Mouse (Mus musculus) left cerebral cortex, adult 2 months (tissue): Measurements from ENCODE around the gene Srebf1. TPM values are rescaled to one million over a fixed set of nuclear protein-coding genes. Genes with fewer than 3 reads are reported as not detected.

Experiments used
- DNase-seq, 2 experiments: peaks; one replicate each; pipeline ENCODE4 v3.0.0; 2021 to 2022; ENCODE audit warnings: low spot score in 2 of 2, mixed read lengths in 1 of 2; ENCODE audit errors: extremely low spot score in 1 of 2
- H3K27ac ChIP-seq: fragments of 200-600 bp; 2 replicates; pipeline ENCODE4 v1.8.1; 2022
- H3K4me3 ChIP-seq: fragments of 200-600 bp; 2 replicates; pipeline ENCODE4 v1.8.1; 2022
- CTCF ChIP-seq: fragments of 200-600 bp; IDR thresholded peaks from 2 replicates; pipeline ENCODE4 v1.8.1; 2022; ENCODE audit warnings: antibody characterized with exemption, mild to moderate bottlenecking, moderate library complexity
- intact Hi-C: fragments of 180-260 bp; cut with DNase I; formaldehyde crosslinking; loops from one replicate; pipeline ENCODE4 v1.15.1; 2025
- total RNA-seq, 2 experiments: library from RNA; stranded (reverse); gene quantifications; 2 replicates each; pipeline ENCODE4 v1.2.3; 2021

The Srebf1 gene
- total RNA-seq, 2 experiments from 2014 or later = 50.1 to 66.1 TPM

DNA sequence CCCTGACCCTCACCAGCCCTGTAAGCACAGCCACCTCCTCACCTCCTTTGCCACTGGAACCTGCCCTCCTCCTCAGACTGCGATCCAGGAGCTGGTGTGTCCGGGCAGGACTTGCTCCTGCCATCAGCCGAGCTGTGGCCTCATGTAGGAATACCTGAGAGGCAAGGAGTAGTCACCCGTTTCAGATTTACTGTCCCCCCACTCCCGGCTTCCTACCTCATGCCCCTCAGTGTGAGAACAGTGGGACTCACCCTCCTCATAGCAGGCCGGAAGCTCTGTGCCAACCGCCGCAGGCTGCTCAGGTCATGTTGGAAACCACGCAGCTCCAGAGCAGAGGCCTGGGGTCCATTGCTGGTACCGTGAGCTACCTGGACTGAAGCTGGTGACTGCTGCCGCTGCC is 22.0 kb downstream of the Srebf1 start:
- intact Hi-C loops = loop anchor here (2.0 kb wide), 1 partner anchor 212 kb away; no protein-coding TSS in a partner anchor
- no peak overlapping the region for H3K4me3 ChIP-seq
- TF ChIP-seq CTCF = no peak
- H3K27ac ChIP-seq = no peak overlapping the region
- DNase-seq = no peak

DNA sequence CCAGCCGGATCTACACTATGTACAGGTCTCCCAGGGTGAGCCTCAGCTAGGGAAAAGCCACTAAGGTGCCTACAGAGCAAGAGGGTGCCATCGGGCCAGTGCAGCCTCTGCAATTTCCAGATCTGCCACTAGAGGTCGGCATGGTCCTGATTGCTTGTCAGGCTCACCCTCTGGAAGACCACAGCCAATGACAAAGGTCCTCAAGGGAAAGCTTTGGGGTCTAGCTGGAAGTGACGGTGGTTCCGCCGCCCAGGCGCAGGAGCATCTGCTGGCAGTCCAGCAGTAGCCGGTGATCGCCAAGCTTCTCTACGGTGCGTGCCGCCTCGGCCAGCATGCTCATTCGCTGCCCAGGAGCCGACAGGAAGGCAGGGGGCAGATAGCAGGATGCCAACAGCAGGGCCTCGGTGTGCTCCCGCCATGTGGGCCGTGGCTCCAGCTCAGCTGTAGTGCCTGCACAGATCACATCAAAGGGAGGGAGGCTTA is 22.6 kb downstream of the Srebf1 start:
- peak; percentile 90 to 96 for DNase-seq
- Histone ChIP-seq H3K4me3 (no peak overlapping the region), H3K27ac (peak overlapping the region; percentile 45; the same call in 1 of the 2 replicates)
- TF ChIP-seq CTCF = peak; percentile 100
- intact Hi-C loops = loop anchor here (2.0 to 5.0 kb wide), 3 partner anchors 93 to 317 kb away; no protein-coding TSS in a partner anchor

DNA sequence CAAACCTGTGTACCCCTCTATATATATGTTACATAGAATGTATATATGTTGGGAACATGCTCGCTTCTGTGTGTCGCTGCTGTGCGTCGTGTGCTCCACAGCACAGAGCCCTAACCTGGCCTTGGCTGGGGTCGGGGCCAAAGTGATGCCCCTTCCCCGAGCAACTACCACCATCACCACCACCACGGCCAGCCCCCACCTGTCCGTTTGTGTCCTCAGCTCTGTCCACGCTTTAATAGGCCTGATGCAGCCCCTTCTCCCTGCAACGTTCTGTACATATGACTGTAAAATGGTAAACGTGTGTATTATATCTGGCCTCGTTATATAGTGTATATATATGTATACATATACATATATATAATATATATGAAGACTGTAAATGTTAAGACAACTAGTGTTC is 23.7 kb downstream of the Srebf1 start:
- Histone ChIP-seq H3K27ac (no peak overlapping the region), H3K4me3 (no peak overlapping the region)
- DNase-seq = no peak
- intact Hi-C loops = loop anchor here (2.0 to 5.0 kb wide), 2 partner anchors 94 to 316 kb away; no protein-coding TSS in a partner anchor
- TF ChIP-seq CTCF = no peak

DNA sequence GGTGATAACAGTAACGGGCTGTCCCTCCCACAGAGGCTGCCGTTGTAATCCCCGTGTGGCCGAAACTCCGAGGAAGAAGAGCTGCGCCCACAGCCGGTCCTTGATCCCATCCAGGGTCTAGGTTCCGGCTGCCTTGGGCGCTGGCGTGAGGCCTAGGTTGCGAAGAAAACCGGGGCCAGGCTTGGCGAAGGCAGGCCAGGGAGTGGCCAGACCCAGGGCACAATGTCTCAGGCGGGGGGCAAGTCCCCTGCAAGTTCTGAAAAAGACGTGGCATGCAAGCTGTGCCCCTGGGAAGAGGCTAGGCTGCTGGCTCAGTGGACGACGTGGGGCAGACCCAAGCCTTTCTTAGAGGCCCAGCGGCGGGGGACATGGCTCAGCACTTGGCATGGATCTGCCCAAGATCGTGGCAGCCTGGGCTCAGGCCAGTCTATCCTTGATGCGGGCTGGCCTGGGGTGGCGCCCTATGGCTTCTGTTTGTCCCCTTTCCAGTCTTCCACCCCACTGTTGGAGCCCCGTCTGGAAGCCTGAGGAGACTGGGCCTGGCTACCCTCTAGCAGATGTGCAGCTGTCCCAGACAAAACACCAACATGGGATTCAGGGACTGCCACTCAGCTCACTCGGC is 24.3 kb downstream of the Srebf1 start:
- H3K27ac ChIP-seq = no peak overlapping the region
- intact Hi-C loops = loop anchor here (2.0 to 5.0 kb wide), 2 partner anchors 95 to 316 kb away; no protein-coding TSS in a partner anchor
- no peak for TF ChIP-seq CTCF
- no peak for DNase-seq
- H3K4me3 ChIP-seq = no peak overlapping the region

DNA sequence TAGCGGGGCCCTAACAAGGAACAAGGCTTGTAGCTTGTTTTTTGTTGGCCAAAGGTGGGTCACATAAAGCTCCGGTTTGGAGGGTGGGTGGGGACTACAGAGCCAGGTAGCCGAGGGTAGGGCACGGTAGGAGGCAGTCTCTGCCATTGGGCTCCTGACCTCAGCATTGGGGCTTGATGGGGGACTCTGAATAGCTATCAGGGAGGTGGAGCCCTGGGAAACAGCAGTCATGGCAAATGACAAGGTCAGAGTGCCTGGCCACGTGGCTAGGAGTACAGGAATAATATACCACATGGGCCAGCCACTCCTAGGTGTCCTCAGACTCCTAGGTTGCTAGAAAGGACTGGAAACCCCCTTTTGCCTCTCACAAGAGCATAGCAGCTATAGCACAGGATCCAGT is 26.0 kb downstream of the Srebf1 start:
- no peak for TF ChIP-seq CTCF
- DNase-seq = no peak
- intact Hi-C loops = loop anchor here (5.0 kb wide), 1 partner anchor 314 kb away; no protein-coding TSS in a partner anchor
- Histone ChIP-seq H3K4me3 (no peak overlapping the region), H3K27ac (no peak overlapping the region)

DNA sequence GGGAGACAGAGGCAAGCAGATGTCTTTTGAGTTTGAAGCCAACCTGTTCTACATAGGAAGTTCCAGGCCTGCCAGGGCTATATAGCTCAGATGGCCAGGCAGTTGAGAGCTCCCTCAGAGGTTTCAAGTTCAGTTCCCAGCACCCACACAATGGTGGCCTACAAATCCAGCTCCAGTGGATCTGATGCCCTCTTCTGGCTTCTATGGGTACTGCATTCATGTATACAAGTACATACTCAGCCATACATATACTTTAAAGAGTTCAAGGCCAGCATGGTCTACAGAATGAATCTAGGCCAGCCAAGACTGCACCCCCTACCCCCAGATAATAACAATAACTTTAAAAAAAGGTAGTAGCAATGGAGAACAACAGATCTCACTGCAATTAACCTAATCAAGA is 27.3 kb downstream of the Srebf1 start:
- Histone ChIP-seq H3K4me3 (no peak overlapping the region), H3K27ac (no peak overlapping the region)
- intact Hi-C loops = loop anchor here (5.0 kb wide), 1 partner anchor 313 kb away; no protein-coding TSS in a partner anchor
- peak; percentile 58 for TF ChIP-seq CTCF
- DNase-seq = no peak

DNA sequence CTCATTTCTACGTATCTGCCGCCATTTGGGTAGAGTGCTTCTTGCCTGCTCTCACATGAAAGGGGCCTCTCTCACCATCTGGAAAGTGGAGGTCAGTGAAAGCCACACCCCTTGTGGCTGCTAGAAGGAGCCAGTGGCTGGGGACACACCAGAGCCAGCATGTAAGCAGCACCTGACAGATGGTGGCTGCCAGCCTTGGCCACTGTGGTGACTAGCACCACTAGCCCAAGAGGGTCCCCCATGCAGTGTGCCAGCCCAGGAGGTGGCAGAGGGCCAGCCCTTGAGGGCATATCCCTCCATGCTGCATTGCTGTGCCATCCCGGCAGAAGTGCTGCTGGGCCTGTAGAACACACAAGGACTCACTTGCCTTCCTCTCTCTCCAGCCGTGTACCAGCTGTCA is 28.8 kb downstream of the Srebf1 start:
- no peak for TF ChIP-seq CTCF
- no peak for DNase-seq
- H3K4me3 ChIP-seq = no peak overlapping the region
- intact Hi-C loops = no loop called here
- H3K27ac ChIP-seq = no peak overlapping the region

DNA sequence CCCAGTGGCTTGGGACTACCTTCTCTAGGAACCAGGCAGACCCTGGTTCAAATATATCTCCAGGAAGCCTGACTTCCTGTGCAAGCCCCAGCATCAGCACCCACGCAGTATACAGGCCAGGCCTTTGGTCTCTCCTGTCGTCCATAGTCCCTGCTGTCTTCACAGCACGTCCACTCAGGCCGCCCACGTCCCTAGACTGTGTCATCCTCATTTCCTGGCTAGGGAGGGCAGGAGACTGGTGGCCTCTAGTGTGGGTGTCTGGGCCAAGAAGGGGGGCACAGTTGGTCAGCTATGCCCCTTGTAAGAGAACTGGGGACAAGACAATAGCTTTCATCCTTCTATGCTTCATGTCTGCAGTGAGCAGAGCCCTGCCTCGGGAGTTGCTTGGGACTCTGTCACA is 29.8 kb downstream of the Srebf1 start:
- DNase-seq = no peak
- H3K27ac ChIP-seq = peak overlapping the region; percentile 17; the same call in 1 of the 2 replicates

DNA sequence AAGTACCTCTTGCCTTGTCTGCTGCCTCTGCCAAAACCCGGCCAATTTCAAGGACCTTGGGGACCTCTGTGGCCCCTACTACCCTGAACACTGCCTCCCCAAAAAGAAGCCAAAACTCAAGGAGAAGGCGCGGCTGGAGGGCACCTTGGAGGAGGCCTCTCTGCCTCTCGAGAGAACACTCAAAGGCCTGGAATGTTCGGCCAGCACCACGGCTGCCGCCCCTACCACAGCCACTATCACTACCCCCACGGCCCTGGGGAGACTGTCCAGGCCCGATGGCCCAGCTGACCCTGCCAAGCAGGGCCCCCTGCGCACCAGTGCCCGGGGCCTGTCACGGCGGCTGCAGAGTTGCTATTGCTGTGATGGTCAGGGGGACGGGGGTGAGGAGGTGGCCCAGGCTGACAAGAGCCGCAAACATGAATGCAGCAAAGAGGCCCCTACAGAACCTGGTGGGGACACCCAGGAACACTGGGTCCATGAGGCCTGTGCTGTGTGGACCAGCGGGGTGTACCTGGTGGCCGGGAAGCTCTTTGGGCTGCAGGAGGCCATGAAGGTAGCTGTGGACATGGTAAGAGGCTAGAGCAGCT is 32.2 kb downstream of the Srebf1 start:
- intact Hi-C loops = no loop called here
- DNase-seq = no peak
- no peak overlapping the region for H3K4me3 ChIP-seq
- TF ChIP-seq CTCF = no peak
- H3K27ac ChIP-seq = peak overlapping the region; percentile 44

More for the DNA sequence above, 29.8 kb downstream of the Srebf1 start:
- intact Hi-C loops = no loop called here
- H3K4me3 ChIP-seq = no peak overlapping the region
- TF ChIP-seq CTCF = no peak

DNA sequence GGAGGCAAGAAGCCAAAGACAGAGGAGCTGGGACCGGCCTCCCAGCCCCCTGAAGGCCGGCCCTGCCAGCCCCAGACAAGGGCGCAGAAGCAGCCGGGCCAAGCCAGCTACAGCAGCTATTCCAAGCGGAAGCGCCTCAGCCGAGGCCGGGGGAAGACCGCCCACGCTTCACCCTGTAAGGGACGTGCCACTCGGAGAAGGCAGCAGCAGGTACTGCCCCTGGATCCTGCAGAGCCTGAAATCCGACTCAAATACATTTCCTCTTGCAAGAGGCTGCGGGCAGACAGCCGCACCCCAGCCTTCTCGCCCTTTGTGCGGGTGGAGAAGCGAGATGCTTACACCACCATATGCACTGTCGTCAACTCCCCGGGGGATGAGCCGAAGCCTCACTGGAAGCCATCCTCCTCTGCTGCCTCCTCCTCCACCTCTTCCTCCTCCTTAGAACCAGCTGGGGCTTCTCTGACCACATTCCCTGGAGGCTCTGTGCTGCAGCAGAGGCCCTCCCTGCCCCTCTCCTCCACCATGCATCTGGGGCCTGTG is 32.8 kb downstream of the Srebf1 start:
- no peak overlapping the region for H3K4me3 ChIP-seq
- DNase-seq = peak in 1 of 2 experiments; percentile 47
- H3K27ac ChIP-seq = peak overlapping the region; percentile 44
- intact Hi-C loops = loop anchor here (2.0 kb wide), 1 partner anchor 75 kb away; no protein-coding TSS in a partner anchor
- TF ChIP-seq CTCF = no peak

DNA sequence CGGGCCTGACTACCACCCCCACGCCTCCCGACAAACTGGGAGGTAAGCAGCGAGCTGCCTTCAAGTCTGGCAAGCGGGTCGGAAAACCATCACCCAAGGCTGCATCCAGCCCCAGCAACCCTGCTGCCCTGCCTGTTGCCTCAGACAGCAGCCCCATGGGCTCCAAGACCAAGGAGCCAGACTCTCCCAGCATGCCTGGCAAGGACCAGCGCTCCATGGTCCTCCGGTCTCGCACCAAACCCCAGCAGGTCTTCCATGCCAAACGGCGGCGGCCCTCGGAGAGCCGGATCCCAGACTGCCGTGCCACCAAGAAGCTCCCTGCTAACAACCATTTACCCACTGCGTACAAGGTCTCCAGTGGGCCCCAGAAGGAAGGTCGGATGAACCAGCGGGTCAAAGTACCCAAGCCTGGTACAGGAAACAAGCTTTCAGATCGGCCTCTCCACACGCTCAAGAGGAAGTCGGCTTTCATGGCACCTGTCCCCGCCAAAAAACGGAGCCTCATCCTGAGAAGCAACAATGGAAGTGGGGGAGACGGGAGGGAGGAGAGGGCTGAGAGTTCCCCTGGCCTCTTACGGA is 34.0 kb downstream of the Srebf1 start:
- intact Hi-C loops = loop anchor here (2.0 kb wide), 1 partner anchor 74 kb away; no protein-coding TSS in a partner anchor
- TF ChIP-seq CTCF = no peak
- no peak for DNase-seq
- Histone ChIP-seq H3K27ac (no peak overlapping the region), H3K4me3 (no peak overlapping the region)

DNA sequence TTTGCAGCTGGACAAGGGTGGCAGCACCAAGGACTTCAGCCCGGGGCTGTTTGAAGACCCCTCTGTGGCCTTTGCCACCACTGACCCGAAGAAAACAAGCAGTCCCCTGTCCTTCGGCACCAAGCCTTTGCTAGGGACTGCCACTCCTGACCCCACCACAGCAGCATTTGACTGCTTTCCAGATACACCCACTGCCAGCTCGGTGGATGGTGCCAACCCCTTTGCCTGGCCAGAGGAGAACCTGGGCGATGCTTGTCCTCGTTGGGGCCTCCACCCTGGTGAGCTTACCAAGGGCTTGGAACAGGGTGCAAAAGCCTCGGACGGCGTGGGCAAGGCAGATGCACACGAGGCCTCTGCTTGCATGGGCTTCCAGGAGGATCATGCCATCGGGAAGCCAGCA is 35.3 kb downstream of the Srebf1 start:
- Histone ChIP-seq H3K27ac (no peak overlapping the region; the same call in 1 of the 2 replicates), H3K4me3 (no peak overlapping the region)
- intact Hi-C loops = no loop called here
- DNase-seq = no peak
- TF ChIP-seq CTCF = no peak
